Mouse (Mus musculus) megakaryocyte, embryonic 14.5 days (primary cell): Measurements from ENCODE around the gene Ccnt1. TPM values are rescaled to one million over a fixed set of nuclear protein-coding genes. Genes with fewer than 3 reads are reported as not detected.

ENCODE experiments used
- H3K27me3 ChIP-seq: replicated peaks from 2 replicates; pipeline ENCODE3; 2012; ENCODE audit warnings: inconsistent platforms
- H3K36me3 ChIP-seq: replicated peaks from 2 replicates; pipeline ENCODE3; 2012; ENCODE audit warnings: low read length, inconsistent platforms, mixed read lengths
- H3K4me1 ChIP-seq: 2 replicates; pipeline ENCODE4 v1.6.1; 2012; ENCODE audit warnings: inconsistent platforms
- H3K4me3 ChIP-seq: replicated peaks from 2 replicates; pipeline ENCODE3; 2012; ENCODE audit warnings: moderate library complexity, mild to moderate bottlenecking, inconsistent platforms
- H3K9me3 ChIP-seq: 2 replicates; pipeline ENCODE4 v1.6.1; 2012; ENCODE audit warnings: inconsistent platforms
- FLI1 ChIP-seq: IDR thresholded peaks from 2 replicates; pipeline ENCODE4 v1.6.1; 2012; ENCODE audit warnings: low read length, inconsistent platforms, mixed read lengths
- GATA1 ChIP-seq: IDR thresholded peaks from 3 replicates; pipeline ENCODE4 v1.6.1; 2012; ENCODE audit warnings: mixed read lengths, low read length, inconsistent platforms, borderline replicate concordance
- polyA plus RNA-seq: library from polyadenylated mRNA; stranded (reverse); fragments of >175 nt; gene quantifications from 2 replicates; pipeline ENCODE4 v1.2.3, GENCODE M21; 2012; ENCODE audit warnings: low replicate concordance; ENCODE audit not compliant: insufficient read depth

Ccnt1 gene
- polyA plus RNA-seq, result 1.4 and 5.1 TPM in 2 replicates

GRCm38 (mm10) chr15:98570873-98571538 is at the start of gene Ccnt1, which contains the start of gene 4930415O20Rik:
Gene Ccnt1 (minus strand): TSS chr15:98570923.
Gene 4930415O20Rik (plus strand): TSS chr15:98571004.
- Histone ChIP-seq H3K4me1 (peaks cover 37% of the 10 kb centered on the region), H3K4me3 (peak within 1 kb of the TSS; percentile 83)

GRCm38 (mm10) chr15:98617176-98617537 is 46.4 kb upstream of the Ccnt1 start:
- peaks cover 17% of the 10 kb centered on the region for H3K9me3 ChIP-seq
- H3K27me3 ChIP-seq, result peaks cover 58% of the 10 kb centered on the region
- TF ChIP-seq FLI1, result no peak
- TF ChIP-seq GATA1, result no peak
- H3K36me3 ChIP-seq, result no peaks in the 10 kb centered on the region
- H3K4me3 ChIP-seq, result peak overlapping the region; percentile 76
- H3K4me1 ChIP-seq, result peaks cover 26% of the 10 kb centered on the region

More at GRCm38 (mm10) chr15:98570873-98571538, at the start of gene Ccnt1, which contains the start of gene 4930415O20Rik:
- H3K36me3 ChIP-seq, result peaks cover 7% of the 10 kb centered on the region
- TF ChIP-seq GATA1 (no peak), FLI1 (no peak)
- peaks cover 1% of the 10 kb centered on the region for H3K27me3 ChIP-seq
- no peaks in the 10 kb centered on the region for H3K9me3 ChIP-seq

- H3K27me3 ChIP-seq, result peaks cover 56% of the 10 kb centered on the region
- H3K9me3 ChIP-seq, result peaks cover 17% of the 10 kb centered on the region
- H3K4me3 ChIP-seq, result peak overlapping the region; percentile 76
- peaks cover 26% of the 10 kb centered on the region for H3K4me1 ChIP-seq
- no peak for TF ChIP-seq GATA1
- no peak for TF ChIP-seq FLI1
- H3K36me3 ChIP-seq, result no peaks in the 10 kb centered on the region
Measured at GRCm38 (mm10) chr15:98616362-98617175, 45.8 kb upstream of the Ccnt1 start.

DNA sequence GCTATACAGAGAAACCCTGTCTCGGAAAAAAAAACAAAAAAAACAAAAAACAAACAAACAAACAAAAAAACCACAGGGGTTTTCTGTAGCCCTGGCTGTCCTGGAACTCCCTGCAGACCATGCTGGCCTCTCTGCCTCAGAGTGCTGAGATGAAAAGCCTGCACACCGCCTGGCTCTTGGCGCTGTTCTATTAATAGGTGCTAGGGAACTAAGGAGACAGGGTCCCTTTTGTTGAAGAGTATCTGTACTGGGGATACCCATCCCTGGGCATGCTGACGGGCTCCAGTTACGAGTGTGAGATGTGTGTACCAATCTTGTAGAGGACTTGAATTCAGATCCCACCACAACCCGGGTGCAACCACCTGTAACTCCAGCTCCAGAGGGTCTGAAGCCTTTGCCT is 45.0 kb upstream of the Ccnt1 start:
- Histone ChIP-seq H3K27me3 (peaks cover 57% of the 10 kb centered on the region), H3K4me3 (no peak overlapping the region), H3K4me1 (peaks cover 26% of the 10 kb centered on the region), H3K9me3 (peaks cover 17% of the 10 kb centered on the region), H3K36me3 (no peaks in the 10 kb centered on the region)
- no peak for TF ChIP-seq FLI1
- TF ChIP-seq GATA1, result no peak

DNA sequence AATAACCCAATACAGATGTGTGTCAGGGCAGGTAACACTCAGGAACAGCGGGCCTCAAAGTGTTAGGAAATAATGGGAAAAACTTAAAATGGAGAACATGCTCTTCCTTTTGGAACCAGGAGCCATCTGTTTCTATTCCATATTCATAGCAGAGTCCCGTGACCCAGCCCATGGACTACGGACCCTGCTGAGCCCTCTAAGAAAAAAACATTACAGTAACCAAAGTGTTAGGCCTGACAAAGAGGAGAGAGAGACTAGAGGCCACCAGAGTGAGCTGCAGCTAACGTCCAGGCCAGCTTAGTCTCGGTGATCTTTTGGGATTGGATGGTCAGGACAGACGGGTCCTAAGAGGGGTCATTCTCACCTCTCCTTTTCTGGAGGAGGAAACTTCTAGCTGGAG is 44.2 kb upstream of the Ccnt1 start:
- H3K4me1 ChIP-seq, result peaks cover 31% of the 10 kb centered on the region
- peaks cover 57% of the 10 kb centered on the region for H3K27me3 ChIP-seq
- TF ChIP-seq FLI1 (no peak), GATA1 (no peak)
- H3K36me3 ChIP-seq, result no peaks in the 10 kb centered on the region
- peaks cover 17% of the 10 kb centered on the region for H3K9me3 ChIP-seq
- H3K4me3 ChIP-seq, result no peak overlapping the region

DNA sequence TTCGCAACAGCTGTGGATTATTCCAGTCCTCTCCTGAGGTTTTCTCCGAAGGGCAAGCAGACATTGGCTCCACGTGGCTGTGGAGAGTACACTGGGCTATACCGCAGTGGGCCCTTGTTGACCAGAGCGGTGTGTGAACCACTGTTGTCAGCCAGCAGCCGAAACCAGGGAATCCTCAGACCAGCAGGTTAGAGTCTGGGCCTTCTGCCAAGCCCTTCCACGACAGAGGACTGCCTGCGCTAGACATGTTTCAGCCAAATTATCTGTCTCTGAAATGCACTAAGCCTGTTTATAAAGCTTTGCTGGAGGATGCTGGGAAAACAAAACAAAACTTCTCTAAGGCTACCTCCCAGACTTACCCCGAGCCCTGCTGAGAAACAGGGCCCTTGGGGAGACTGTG is 43.8 kb upstream of the Ccnt1 start:
- H3K27me3 ChIP-seq, result peaks cover 59% of the 10 kb centered on the region
- peaks cover 16% of the 10 kb centered on the region for H3K9me3 ChIP-seq
- no peaks in the 10 kb centered on the region for H3K36me3 ChIP-seq
- H3K4me1 ChIP-seq, result peaks cover 35% of the 10 kb centered on the region
- no peak overlapping the region for H3K4me3 ChIP-seq
- TF ChIP-seq FLI1, result no peak
- no peak for TF ChIP-seq GATA1

DNA sequence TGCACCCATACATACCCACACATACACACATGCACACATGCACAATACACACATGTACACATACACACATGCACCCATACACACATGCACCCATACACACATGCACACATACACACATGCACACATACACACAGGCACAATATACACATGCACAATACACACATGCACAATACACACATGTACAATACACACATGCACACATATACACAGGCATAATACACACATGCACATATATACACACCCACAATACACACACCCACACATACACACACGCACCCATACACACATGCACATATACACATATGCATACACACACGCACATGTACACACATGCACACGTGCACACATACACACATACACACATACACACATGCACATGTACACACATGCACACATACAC is 41.5 kb upstream of the Ccnt1 start:
- TF ChIP-seq GATA1 (no peak), FLI1 (no peak)
- peak overlapping the region; percentile 31 for H3K4me3 ChIP-seq
- peaks cover 59% of the 10 kb centered on the region for H3K27me3 ChIP-seq
- peaks cover 45% of the 10 kb centered on the region for H3K4me1 ChIP-seq
- H3K36me3 ChIP-seq, result no peaks in the 10 kb centered on the region
- H3K9me3 ChIP-seq, result no peaks in the 10 kb centered on the region

- H3K36me3 ChIP-seq, result no peaks in the 10 kb centered on the region
- no peaks in the 10 kb centered on the region for H3K9me3 ChIP-seq
- TF ChIP-seq GATA1 (no peak), FLI1 (no peak)
- peaks cover 53% of the 10 kb centered on the region for H3K27me3 ChIP-seq
- peak overlapping the region; percentile 96 for H3K4me3 ChIP-seq
- H3K4me1 ChIP-seq, result peaks cover 54% of the 10 kb centered on the region
Measured at GRCm38 (mm10) chr15:98610131-98610633, 39.5 kb upstream of the Ccnt1 start.

- Histone ChIP-seq H3K4me3 (peak within 1 kb of the TSS; percentile 96), H3K36me3 (peaks cover 6% of the 10 kb centered on the region), H3K9me3 (no peaks in the 10 kb centered on the region), H3K27me3 (peaks cover 52% of the 10 kb centered on the region), H3K4me1 (peaks cover 61% of the 10 kb centered on the region)
- TF ChIP-seq GATA1 (no peak), FLI1 (no peak)
Measured at GRCm38 (mm10) chr15:98609331-98610130, 38.8 kb upstream of the Ccnt1 start, which contains the start of gene Adcy6. Gene Adcy6 (minus strand): TSS chr15:98610076.
